Mouse (Mus musculus): Measurements from ENCODE around the gene Foxn3. TPM values are rescaled to one million over a fixed set of nuclear protein-coding genes. Genes with fewer than 3 reads are reported as not detected.
A peak's percentile ranks its signal among the peaks of the same experiment; 100 is the strongest.

The Foxn3 gene
- polyA plus RNA-seq, 1 experiment from 2014 or later: 94.3 TPM

- DNase-seq (ENCODE audit: low spot score) (peak; percentile 14), ATAC-seq (no peak)
These were observed 388.3 kb downstream of the Foxn3 start for GRCm38 (mm10) chr12:99174979-99175621.

GRCm38 (mm10) chr12:99172170-99172569 is 391.2 kb downstream of the Foxn3 start:
- H3K27ac ChIP-seq (ENCODE audit: low read length): no peak overlapping the region
- TF ChIP-seq EP300 (IDR thresholded peaks at IDR 0.05) (no peak), CTCF (IDR thresholded peaks at IDR 0.05) (peak; percentile 12; the same call in 1 of the 2 replicates)
- no peak overlapping the region for H3K9ac ChIP-seq (replicated peaks; ENCODE audit: low read depth)
- DNase-seq (ENCODE audit: low spot score) (no peak), ATAC-seq (no peak)
- H3K9me3 ChIP-seq (ENCODE audit: low read length): no peaks in the 10 kb centered on the region
- H3K4me2 ChIP-seq (replicated peaks; ENCODE audit: low read depth, low read length): no peak overlapping the region
- H3K27me3 ChIP-seq (replicated peaks; ENCODE audit: insufficient read depth, low read length): no peaks in the 10 kb centered on the region
- WGBS: 76% methylated on average over 5 of the region's 5 CpGs
- H3K36me3 ChIP-seq (ENCODE audit: insufficient read depth, low read length): no peaks in the 10 kb centered on the region
- no peaks in the 10 kb centered on the region for H3K4me1 ChIP-seq (ENCODE audit: insufficient read depth, low read depth, low read length)
- H3K4me3 ChIP-seq (ENCODE audit: low read depth, low read length): no peak overlapping the region

More at GRCm38 (mm10) chr12:99174979-99175621, 388.3 kb downstream of the Foxn3 start:
- Histone ChIP-seq H3K4me2 (replicated peaks; ENCODE audit: low read depth, low read length) (no peak overlapping the region), H3K27ac (ENCODE audit: low read length) (no peak overlapping the region), H3K9ac (replicated peaks; ENCODE audit: low read depth) (no peak overlapping the region), H3K27me3 (replicated peaks; ENCODE audit: insufficient read depth, low read length) (no peaks in the 10 kb centered on the region), H3K9me3 (ENCODE audit: low read length) (no peaks in the 10 kb centered on the region), H3K4me1 (ENCODE audit: insufficient read depth, low read depth, low read length) (no peaks in the 10 kb centered on the region), H3K4me3 (ENCODE audit: low read depth, low read length) (no peak overlapping the region), H3K36me3 (ENCODE audit: insufficient read depth, low read length) (no peaks in the 10 kb centered on the region)
- TF ChIP-seq EP300 (IDR thresholded peaks at IDR 0.05) (no peak), CTCF (IDR thresholded peaks at IDR 0.05) (no peak)
- 49% methylated on average over 11 of the region's 11 CpGs for WGBS

GRCm38 (mm10) chr12:99169925-99170324 is 393.5 kb downstream of the Foxn3 start:
- WGBS: 81% methylated on average over 6 of the region's 6 CpGs
- no peaks in the 10 kb centered on the region for H3K27me3 ChIP-seq (replicated peaks; ENCODE audit: insufficient read depth, low read length)
- no peak overlapping the region for H3K4me3 ChIP-seq (ENCODE audit: low read depth, low read length)
- no peaks in the 10 kb centered on the region for H3K36me3 ChIP-seq (ENCODE audit: insufficient read depth, low read length)
- DNase-seq (ENCODE audit: low spot score) (no peak), ATAC-seq (no peak)
- no peak for TF ChIP-seq CTCF (IDR thresholded peaks at IDR 0.05)
- no peak for TF ChIP-seq EP300 (IDR thresholded peaks at IDR 0.05)
- no peaks in the 10 kb centered on the region for H3K9me3 ChIP-seq (ENCODE audit: low read length)
- no peak overlapping the region for H3K27ac ChIP-seq (ENCODE audit: low read length)
- no peak overlapping the region for H3K4me2 ChIP-seq (replicated peaks; ENCODE audit: low read depth, low read length)
- H3K9ac ChIP-seq (replicated peaks; ENCODE audit: low read depth): no peak overlapping the region
- no peaks in the 10 kb centered on the region for H3K4me1 ChIP-seq (ENCODE audit: insufficient read depth, low read depth, low read length)

GRCm38 (mm10) chr12:99166091-99166490 is 397.3 kb downstream of the Foxn3 start:
- TF ChIP-seq CTCF (IDR thresholded peaks at IDR 0.05): no peak
- TF ChIP-seq EP300 (IDR thresholded peaks at IDR 0.05): no peak
- Histone ChIP-seq H3K9me3 (ENCODE audit: low read length) (no peaks in the 10 kb centered on the region), H3K27me3 (replicated peaks; ENCODE audit: insufficient read depth, low read length) (no peaks in the 10 kb centered on the region), H3K27ac (ENCODE audit: low read length) (no peak overlapping the region), H3K4me3 (ENCODE audit: low read depth, low read length) (no peak overlapping the region), H3K4me1 (ENCODE audit: insufficient read depth, low read depth, low read length) (no peaks in the 10 kb centered on the region), H3K9ac (replicated peaks; ENCODE audit: low read depth) (no peak overlapping the region), H3K4me2 (replicated peaks; ENCODE audit: low read depth, low read length) (no peak overlapping the region), H3K36me3 (ENCODE audit: insufficient read depth, low read length) (no peaks in the 10 kb centered on the region)
- 88% methylated on average over 6 of the region's 6 CpGs for WGBS
- no peak for DNase-seq (ENCODE audit: low spot score)
- ATAC-seq: no peak

GRCm38 (mm10) chr12:99163342-99163682 is 400.1 kb downstream of the Foxn3 start:
- no peaks in the 10 kb centered on the region for H3K27me3 ChIP-seq (replicated peaks; ENCODE audit: insufficient read depth, low read length)
- ATAC-seq: no peak
- TF ChIP-seq EP300 (IDR thresholded peaks at IDR 0.05) (no peak), CTCF (IDR thresholded peaks at IDR 0.05) (no peak)
- DNase-seq (ENCODE audit: low spot score): no peak
- no peaks in the 10 kb centered on the region for H3K36me3 ChIP-seq (ENCODE audit: insufficient read depth, low read length)
- H3K4me3 ChIP-seq (ENCODE audit: low read depth, low read length): no peak overlapping the region
- WGBS: 76% methylated on average over 9 of the region's 9 CpGs
- no peak overlapping the region for H3K9ac ChIP-seq (replicated peaks; ENCODE audit: low read depth)
- H3K9me3 ChIP-seq (ENCODE audit: low read length): no peaks in the 10 kb centered on the region
- H3K27ac ChIP-seq (ENCODE audit: low read length): no peak overlapping the region
- no peaks in the 10 kb centered on the region for H3K4me1 ChIP-seq (ENCODE audit: insufficient read depth, low read depth, low read length)
- no peak overlapping the region for H3K4me2 ChIP-seq (replicated peaks; ENCODE audit: low read depth, low read length)

DNA sequence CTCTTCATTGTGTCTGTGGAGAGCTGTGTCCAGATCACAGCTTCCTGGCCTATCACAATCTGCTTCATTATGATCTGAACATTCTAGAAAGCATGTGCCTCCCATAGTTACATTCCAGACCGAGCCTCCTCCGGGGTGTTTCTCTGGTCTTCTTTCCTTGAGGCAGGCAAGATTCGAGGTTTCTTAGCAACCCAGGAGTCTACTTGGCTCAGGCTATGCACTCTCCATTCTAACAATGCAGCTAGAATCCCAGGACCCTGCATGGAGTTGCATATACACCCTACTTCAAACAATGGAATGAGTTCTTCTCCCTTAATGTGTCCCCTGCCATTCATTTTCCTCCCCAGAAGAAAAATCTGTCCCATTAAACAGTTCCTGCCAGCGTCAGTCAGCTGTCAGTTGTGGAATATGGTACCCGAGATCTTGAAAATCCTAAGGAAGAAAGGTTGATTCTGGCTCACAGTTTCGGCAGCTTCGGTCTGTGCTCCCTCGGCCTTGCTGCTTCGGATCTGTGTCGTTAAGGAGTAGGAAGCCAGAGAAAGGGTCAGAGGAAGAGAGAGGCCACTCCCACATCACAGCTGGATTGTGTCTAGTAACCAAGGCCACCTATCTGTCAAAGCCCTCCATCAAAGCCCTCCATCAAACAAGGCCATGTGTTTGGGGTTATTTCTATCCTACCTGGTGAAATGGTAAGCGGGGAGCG is 400.6 kb downstream of the Foxn3 start:
- Histone ChIP-seq H3K9ac (replicated peaks; ENCODE audit: low read depth) (no peak overlapping the region), H3K27me3 (replicated peaks; ENCODE audit: insufficient read depth, low read length) (no peaks in the 10 kb centered on the region), H3K4me2 (replicated peaks; ENCODE audit: low read depth, low read length) (no peak overlapping the region), H3K4me1 (ENCODE audit: insufficient read depth, low read depth, low read length) (no peaks in the 10 kb centered on the region), H3K36me3 (ENCODE audit: insufficient read depth, low read length) (no peaks in the 10 kb centered on the region), H3K27ac (ENCODE audit: low read length) (no peak overlapping the region), H3K9me3 (ENCODE audit: low read length) (no peaks in the 10 kb centered on the region), H3K4me3 (ENCODE audit: low read depth, low read length) (no peak overlapping the region)
- ATAC-seq: no peak
- DNase-seq (ENCODE audit: low spot score): no peak
- WGBS: 76% methylated on average over 12 of the region's 12 CpGs
- TF ChIP-seq EP300 (IDR thresholded peaks at IDR 0.05) (no peak), CTCF (IDR thresholded peaks at IDR 0.05) (no peak)
